Mouse (Mus musculus) left cerebral cortex, postnatal 36 days (tissue): ENCODE measurements around the gene Atp4a. TPM values are rescaled to one million over a fixed set of nuclear protein-coding genes. Genes with fewer than 3 reads are reported as not detected.
"Not testable (repeated sequence)": the region's sequence is repeated elsewhere in the genome, so short reads cannot be mapped to it uniquely, and the experiment has no call there.

Experiments used
- DNase-seq, 2 experiments: peaks; one replicate each; pipeline ENCODE4 v3.0.0; 2021 to 2022; ENCODE audit warnings: low spot score in 2 of 2, mixed read lengths in 1 of 2
- intact Hi-C: fragments of 180-260 bp; cut with DNase I; formaldehyde crosslinking; loops from one replicate; pipeline ENCODE4 v1.15.1; 2025
- total RNA-seq, 2 experiments: library from RNA; stranded (reverse); gene quantifications; 2 replicates each; pipeline ENCODE4 v1.2.3; 2021

Atp4a gene
- total RNA-seq, 2 experiments from 2014 or later = 0.23 to 0.47 TPM

GRCm38 (mm10) chr7:30728739-30729395 is 16.9 kb downstream of the Atp4a start:
- intact Hi-C loops = loop anchor here (5.0 kb wide), 1 partner anchor 82 kb away; no protein-coding TSS in a partner anchor
- DNase-seq = no peak

- DNase-seq = peak; percentile 96 to 98
- intact Hi-C loops = loop anchor here (5.0 kb wide), 1 partner anchor 82 kb away; no protein-coding TSS in a partner anchor
Observed at GRCm38 (mm10) chr7:30729396-30730063, 17.5 kb downstream of the Atp4a start, which contains the start of gene Tmem147. Gene Tmem147 (minus strand): TSS chr7:30729540.

GRCm38 (mm10) chr7:30730064-30730722 is 18.2 kb downstream of the Atp4a start:
- DNase-seq = not testable (repeated sequence)

GRCm38 (mm10) chr7:30736211-30736610 is 24.2 kb downstream of the Atp4a start:
- no peak for DNase-seq
- intact Hi-C loops = no loop called here

More at GRCm38 (mm10) chr7:30730064-30730722, 18.2 kb downstream of the Atp4a start:
- intact Hi-C loops = not testable (repeated sequence)

GRCm38 (mm10) chr7:30742570-30742969 is 30.6 kb downstream of the Atp4a start:
- DNase-seq, intact Hi-C loops: not testable (repeated sequence)

GRCm38 (mm10) chr7:30743617-30744016 is 31.6 kb downstream of the Atp4a start, which contains the start of gene Gapdhs:
Gene Gapdhs (minus strand): TSS chr7:30743681.
- intact Hi-C loops, DNase-seq: not testable (repeated sequence)

- no peak for DNase-seq
- intact Hi-C loops = no loop called here
Observed at GRCm38 (mm10) chr7:30744022-30744598, 32.1 kb downstream of the Atp4a start.

- DNase-seq = no peak
- intact Hi-C loops = no loop called here
Observed at GRCm38 (mm10) chr7:30747525-30748204, 35.7 kb downstream of the Atp4a start.

- peak in 1 of 2 experiments; percentile 19 for DNase-seq
- intact Hi-C loops = no loop called here
Observed at GRCm38 (mm10) chr7:30749824-30750606, 38.0 kb downstream of the Atp4a start.

GRCm38 (mm10) chr7:30751086-30751669 is 39.2 kb downstream of the Atp4a start, which contains the start of gene Sbsn:
Gene Sbsn (plus strand): TSS chr7:30751471.
- no peak for DNase-seq
- intact Hi-C loops = no loop called here

GRCm38 (mm10) chr7:30757001-30757400 is 45.0 kb downstream of the Atp4a start:
- intact Hi-C loops = no loop called here
- DNase-seq = no peak

- intact Hi-C loops = no loop called here
- no peak for DNase-seq
Observed at GRCm38 (mm10) chr7:30758853-30759252, 46.8 kb downstream of the Atp4a start.

GRCm38 (mm10) chr7:30761769-30762352 is 49.9 kb downstream of the Atp4a start:
- intact Hi-C loops = no loop called here
- no peak for DNase-seq

- no peak for DNase-seq
- intact Hi-C loops = no loop called here
Observed at GRCm38 (mm10) chr7:30763456-30763855, 51.4 kb downstream of the Atp4a start, which contains the start of gene Dmkn. Gene Dmkn (plus strand): TSS chr7:30763756.

GRCm38 (mm10) chr7:30765173-30765572 is 53.2 kb downstream of the Atp4a start:
- intact Hi-C loops = no loop called here
- no peak for DNase-seq

GRCm38 (mm10) chr7:30766408-30766807 is 54.4 kb downstream of the Atp4a start:
- intact Hi-C loops = no loop called here
- DNase-seq = no peak

GRCm38 (mm10) chr7:30769236-30769635 is 57.2 kb downstream of the Atp4a start:
- no peak for DNase-seq
- intact Hi-C loops = no loop called here
